Mouse (Mus musculus): ENCODE results near the gene Gm5134. TPM values are rescaled to one million over a fixed set of nuclear protein-coding genes. Genes with fewer than 3 reads are reported as not detected.

Gm5134 gene
- total and polyA plus RNA-seq, 3 experiments: 0.40 to 1.6 (median 1.0) TPM

- peaks cover 8% of the 10 kb centered on the region for H3K27me3 ChIP-seq (replicated peaks)
- H3K4me2 ChIP-seq (ENCODE audit: insufficient read depth, low read depth, poor library complexity, severe bottlenecking): peak overlapping the region; percentile 90
- DNase-seq (ENCODE audit: extremely low read depth): peak; percentile 90
- peak overlapping the region in 2 of 3 experiments; percentile 40 to 49 for H3K4me3 ChIP-seq (replicated peaks in 1 of 3; ENCODE audit: low read depth in 2 of 3, low read length in 2 of 3, poor library complexity in 1 of 3)
- in situ Hi-C loops (cut with MboI; ENCODE audit: low pct_ligation_motif_present, low pct_unique_long_range_greater_than_20kb, low sequenced_read_pairs): loop anchor here (5.0 kb wide), 1 partner anchor 41 kb away; no protein-coding TSS in a partner anchor
- H3K79me2 ChIP-seq (replicated peaks; ENCODE audit: control insufficient read depth, extremely low read depth, insufficient read depth, poor library complexity, severe bottlenecking): no peaks in the 10 kb centered on the region
- no peaks in the 10 kb centered on the region for H3K9me3 ChIP-seq (replicated peaks; ENCODE audit: low read length)
- peaks cover 0 to 15% of the 10 kb centered on the region in 2 experiments for H3K36me3 ChIP-seq (replicated peaks in 1 of 2; ENCODE audit: control insufficient read depth in 1 of 2, insufficient read depth in 1 of 2, low read length in 1 of 2)
- dilution Hi-C loops (cut with MboI; ENCODE audit: extremely low pct_ligation_motif_present, extremely low pct_unique_long_range_greater_than_20kb, low sequenced_read_pairs): no loop called here
- peak; percentile 37; the same call in 1 of the 2 replicates for TF ChIP-seq BHLHE40 (IDR thresholded peaks at IDR 0.05; ENCODE audit: low read depth, low read length)
- TF ChIP-seq RAD21 (IDR thresholded peaks at IDR 0.05; ENCODE audit: low read depth, low read length): no peak
- peak; percentile 52; the same call in 1 of the 2 replicates for TF ChIP-seq IRF4 (IDR thresholded peaks at IDR 0.05; ENCODE audit: low read depth, low read length)
- 0 out of 2 replicates have a peak, but pooled peaks have one; percentile 52 for TF ChIP-seq KAT2A (IDR thresholded peaks at IDR 0.05; ENCODE audit: insufficient replicate concordance, low read length)
- no peak for TF ChIP-seq USF1 (IDR thresholded peaks at IDR 0.05; ENCODE audit: low read depth, low read length)
- TF ChIP-seq TBP (conservative IDR thresholded peaks at IDR 0.05; ENCODE audit: low read depth, low read length): 0 out of 2 replicates have a peak, but pooled peaks have one; percentile 39
- TF ChIP-seq JUND (conservative IDR thresholded peaks at IDR 0.05; ENCODE audit: low read depth, low read length): no peak
- TF ChIP-seq ZMIZ1 (IDR thresholded peaks at IDR 0.05; ENCODE audit: low read depth, low read length): no peak
- TF ChIP-seq E2F4 (IDR thresholded peaks at IDR 0.05; ENCODE audit: insufficient replicate concordance, low read depth, low read length): no peak
- TF ChIP-seq NRF1 (IDR thresholded peaks at IDR 0.05; ENCODE audit: low read depth, low read length): no peak
- TF ChIP-seq MAFK (IDR thresholded peaks at IDR 0.05; ENCODE audit: insufficient replicate concordance, low read length): peak; percentile 59; the same call in 1 of the 2 replicates
- no peak for TF ChIP-seq MYC (IDR thresholded peaks at IDR 0.05; ENCODE audit: low read depth, low read length)
- no peak for TF ChIP-seq SMC3 (IDR thresholded peaks at IDR 0.05; ENCODE audit: low read depth, low read length)
- no peak for TF ChIP-seq PAX5 (IDR thresholded peaks at IDR 0.05; ENCODE audit: low read length)
- no peak for TF ChIP-seq ELF1 (IDR thresholded peaks at IDR 0.05; ENCODE audit: low read depth, low read length)
- TF ChIP-seq MAX (IDR thresholded peaks at IDR 0.05; ENCODE audit: low read length): no peak
- peak; percentile 72; the same call in 1 of the 2 replicates for TF ChIP-seq MAZ (IDR thresholded peaks at IDR 0.05; ENCODE audit: low read depth, low read length)
- TF ChIP-seq ZKSCAN1 (IDR thresholded peaks at IDR 0.05; ENCODE audit: borderline replicate concordance, low read depth, low read length): peak; percentile 96
- TF ChIP-seq TCF12 (IDR thresholded peaks at IDR 0.05; ENCODE audit: low read depth, low read length): peak; percentile 84
- peak; percentile 80 for TF ChIP-seq EP300 (IDR thresholded peaks at IDR 0.05; ENCODE audit: low read length)
- TF ChIP-seq RCOR1 (conservative IDR thresholded peaks at IDR 0.05; ENCODE audit: low read depth, low read length): no peak
- no peak for TF ChIP-seq GABPA (IDR thresholded peaks at IDR 0.05; ENCODE audit: insufficient replicate concordance, low read depth, low read length)
- TF ChIP-seq HCFC1 (IDR thresholded peaks at IDR 0.05; ENCODE audit: low read depth, low read length): no peak; the same call in 1 of the 2 replicates
- peak; percentile 70; the same call in 1 of the 2 replicates for TF ChIP-seq SIN3A (IDR thresholded peaks at IDR 0.05; ENCODE audit: low read length)
- no peak for TF ChIP-seq NELFE (IDR thresholded peaks at IDR 0.05; ENCODE audit: low read depth, low read length)
- no peak for TF ChIP-seq CTCF (conservative IDR thresholded peaks at IDR 0.05 in 1 of 2, IDR thresholded peaks at IDR 0.05 in 1 of 2; ENCODE audit: low read depth in 2 of 2, low read length in 2 of 2)
- TF ChIP-seq ZC3H11A (IDR thresholded peaks at IDR 0.05; ENCODE audit: low read depth, low read length): no peak
- no peak for TF ChIP-seq JUN (IDR thresholded peaks at IDR 0.05; ENCODE audit: insufficient read depth, low read depth, low read length)
- no peak for TF ChIP-seq MXI1 (IDR thresholded peaks at IDR 0.05; ENCODE audit: low read depth, low read length)
- TF ChIP-seq CHD2 (IDR thresholded peaks at IDR 0.05; ENCODE audit: low read length): no peak
- peak; percentile 84 for TF ChIP-seq ZNF384 (IDR thresholded peaks at IDR 0.05; ENCODE audit: low read depth, low read length)
- TF ChIP-seq ETS1 (conservative IDR thresholded peaks at IDR 0.05; ENCODE audit: low read depth, low read length): peak; percentile 67
- TF ChIP-seq MEF2A (IDR thresholded peaks at IDR 0.05; ENCODE audit: borderline replicate concordance, low read depth, low read length): peak; percentile 63; the same call in 1 of the 2 replicates
- no peak for TF ChIP-seq POLR2AphosphoS2 (IDR thresholded peaks at IDR 0.05; ENCODE audit: low read depth, low read length)
- TF ChIP-seq UBTF (IDR thresholded peaks at IDR 0.05; ENCODE audit: low read depth, low read length): no peak
- TF ChIP-seq CHD1 (IDR thresholded peaks at IDR 0.05; ENCODE audit: low read depth, low read length): no peak; the same call in 1 of the 2 replicates
- TF ChIP-seq POLR2A (IDR thresholded peaks at IDR 0.05; ENCODE audit: low read depth, low read length): no peak
- TF ChIP-seq USF2 (conservative IDR thresholded peaks at IDR 0.05; ENCODE audit: low read depth, low read length): no peak
- peaks cover 22 to 63% of the 10 kb centered on the region in 2 experiments for H3K4me1 ChIP-seq (ENCODE audit: control insufficient read depth in 1 of 2, insufficient read depth in 2 of 2)
- H3K27ac ChIP-seq (ENCODE audit: insufficient read depth, low read depth): peak overlapping the region; percentile 99
- peak overlapping the region; percentile 75 for H3K9ac ChIP-seq (ENCODE audit: insufficient read depth, low read depth)
Measured at GRCm38 (mm10) chr10:75937851-75938643, 16.3 kb upstream of the Gm5134 start.

Data from CH12.LX (cell line).